Mouse (Mus musculus) E14TG2a.4 (cell line): Measurements from ENCODE around the gene Tprn.

Source experiments
- CTCF ChIP-seq: conservative IDR thresholded peaks from 2 replicates; pipeline ENCODE4 v1.5.1; 2014; ENCODE audit warnings: low read length
- NANOG ChIP-seq: IDR thresholded peaks from 2 replicates; pipeline ENCODE4 v1.6.1; 2014; ENCODE audit warnings: borderline replicate concordance, low read length, mixed read lengths
- POU5F1 ChIP-seq: IDR thresholded peaks from 2 replicates; pipeline ENCODE4 v1.6.1; 2014; ENCODE audit warnings: low read length, borderline replicate concordance

- no peak for TF ChIP-seq CTCF
- TF ChIP-seq POU5F1, result no peak
- no peak for TF ChIP-seq NANOG
Observed at GRCm38 (mm10) chr2:25244144-25244543, 18.3 kb upstream of the Tprn start.
